Mouse (Mus musculus): ENCODE data around the gene Hlcs.

Gene Hlcs

DNA sequence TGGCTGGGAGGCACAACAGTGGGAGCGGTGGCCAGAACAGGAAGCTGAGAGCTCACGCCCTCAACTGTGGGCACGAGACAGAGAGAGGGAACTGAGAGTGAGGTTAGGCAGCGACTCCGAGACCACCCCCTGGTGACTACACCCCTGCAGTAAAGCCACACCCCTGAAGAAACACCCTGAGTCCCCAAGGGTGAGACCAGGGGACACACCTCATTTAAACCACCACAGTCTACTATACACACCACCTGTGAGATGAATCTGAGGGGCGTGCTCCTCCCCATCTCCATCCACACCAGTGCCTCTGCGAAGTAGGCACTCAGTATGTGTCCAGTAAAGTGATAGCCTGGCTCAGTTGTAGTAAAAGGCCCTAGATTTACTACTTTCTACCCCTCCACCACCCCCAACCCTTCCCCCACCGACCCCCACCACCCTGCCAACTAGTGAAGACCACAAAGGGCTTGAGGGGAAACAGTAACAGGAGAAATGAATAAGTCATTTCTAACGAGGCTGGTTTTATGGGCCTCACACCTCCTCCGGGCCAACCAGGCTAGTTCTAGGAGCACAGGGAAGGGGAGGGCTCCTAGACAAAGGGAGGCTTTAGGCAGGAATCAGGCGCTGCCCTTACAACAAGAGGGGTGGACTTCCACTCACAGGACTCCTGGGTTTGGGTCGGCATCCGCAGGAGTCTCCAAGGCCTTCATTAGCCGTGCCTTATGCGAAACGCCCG, 67.2 kb downstream of the Hlcs start:
- DNase-seq (ENCODE audit: low spot score in 2 of 2), result no peak

DNA sequence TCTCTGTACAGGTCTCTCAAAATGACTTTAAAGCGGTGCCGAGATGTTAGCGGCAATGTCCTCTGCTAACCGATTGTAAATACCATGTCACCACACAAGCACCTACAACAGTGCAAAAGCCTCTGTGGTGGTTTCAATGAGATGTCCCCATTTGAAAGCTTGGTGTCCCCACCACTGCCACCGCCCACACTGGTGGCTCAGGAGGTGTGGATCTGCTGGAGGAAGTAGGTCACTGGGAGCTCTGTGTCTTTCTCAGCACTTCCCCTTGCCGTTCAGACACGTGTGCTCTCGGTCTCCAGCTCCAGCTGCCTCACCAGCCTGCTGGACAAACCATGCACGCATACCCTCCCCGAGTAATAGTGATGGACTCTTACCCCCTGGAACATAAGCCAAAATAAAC, 72.2 kb downstream of the Hlcs start:
- no peak for DNase-seq (ENCODE audit: low spot score in 2 of 2)

- DNase-seq (ENCODE audit: low spot score in 2 of 2), result no peak
Observed at GRCm38 (mm10) chr16:94240190-94240589, 73.2 kb downstream of the Hlcs start.

- no peak for DNase-seq (ENCODE audit: low spot score in 2 of 2)
Observed at GRCm38 (mm10) chr16:94239567-94239966, 73.8 kb downstream of the Hlcs start.

GRCm38 (mm10) chr16:94239146-94239545, 74.2 kb downstream of the Hlcs start:
- no peak for DNase-seq (ENCODE audit: low spot score in 2 of 2)

GRCm38 (mm10) chr16:94237130-94237484, 76.3 kb downstream of the Hlcs start:
- DNase-seq (ENCODE audit: low spot score in 2 of 2), result no peak

- no peak for DNase-seq (ENCODE audit: low spot score in 2 of 2)
Observed at GRCm38 (mm10) chr16:94236226-94237129, 76.9 kb downstream of the Hlcs start.

DNA sequence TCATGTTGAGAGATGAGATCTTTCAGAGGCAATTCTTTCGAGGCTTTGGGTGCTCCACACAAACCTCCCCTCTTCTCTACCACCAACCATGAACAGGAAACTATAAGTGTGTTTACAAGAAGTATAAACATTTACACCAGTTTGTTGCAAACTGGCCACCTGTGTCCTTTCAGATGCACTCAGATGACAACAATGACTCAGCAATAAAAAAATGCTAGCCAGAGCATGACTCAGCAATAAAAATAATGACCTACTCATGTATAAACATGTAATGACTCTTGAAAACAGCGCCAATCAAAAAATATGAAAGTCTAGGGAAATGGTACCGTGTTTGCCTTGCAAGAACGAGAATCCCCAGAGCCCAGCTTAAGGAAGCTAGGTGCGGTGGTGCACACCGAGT, 77.7 kb downstream of the Hlcs start:
- DNase-seq (ENCODE audit: low spot score in 2 of 2), result no peak

DNA sequence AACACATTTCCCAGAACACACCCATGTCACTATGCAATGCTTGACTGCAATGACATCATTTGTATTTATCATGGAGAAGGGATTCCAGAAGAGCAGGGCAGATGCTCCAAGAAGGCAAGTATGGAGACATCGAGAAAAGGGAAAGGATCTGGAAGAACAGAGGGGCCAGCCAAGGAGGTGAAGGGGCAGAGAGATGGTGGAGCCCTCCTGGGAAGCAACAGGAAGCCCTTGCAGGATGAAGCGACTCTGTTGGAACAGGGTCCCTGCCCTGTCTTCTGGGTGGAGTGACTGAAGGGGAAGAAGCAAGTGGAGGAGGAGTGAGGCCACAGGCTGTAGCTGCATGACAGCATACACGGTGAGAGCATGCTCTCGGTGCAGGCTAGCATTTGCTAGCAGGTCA, 79.2 kb downstream of the Hlcs start:
- no peak for DNase-seq (ENCODE audit: low spot score in 2 of 2)

- DNase-seq (ENCODE audit: low spot score in 2 of 2), result no peak
Observed at GRCm38 (mm10) chr16:94230909-94231575, 82.3 kb downstream of the Hlcs start.

DNA sequence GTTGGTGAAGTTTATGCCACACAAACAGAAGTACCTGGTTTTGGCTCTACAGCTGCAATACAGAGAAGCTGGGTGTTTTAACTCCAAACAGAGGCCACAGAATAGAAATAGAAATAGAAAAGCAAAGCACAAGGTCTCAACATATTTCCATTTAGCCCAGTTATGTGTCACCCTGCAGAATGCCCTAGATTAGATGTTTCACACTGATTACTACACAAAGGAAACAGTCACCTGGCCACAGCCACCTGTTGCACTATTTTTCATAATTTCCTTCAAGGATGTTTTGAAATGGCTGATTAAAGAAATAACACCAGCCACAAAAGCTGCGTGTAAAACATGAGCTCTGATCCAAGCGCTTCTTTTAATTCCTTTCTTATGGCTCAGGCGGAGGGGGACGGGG, 82.9 kb downstream of the Hlcs start:
- DNase-seq (ENCODE audit: low spot score in 2 of 2), result no peak

DNA sequence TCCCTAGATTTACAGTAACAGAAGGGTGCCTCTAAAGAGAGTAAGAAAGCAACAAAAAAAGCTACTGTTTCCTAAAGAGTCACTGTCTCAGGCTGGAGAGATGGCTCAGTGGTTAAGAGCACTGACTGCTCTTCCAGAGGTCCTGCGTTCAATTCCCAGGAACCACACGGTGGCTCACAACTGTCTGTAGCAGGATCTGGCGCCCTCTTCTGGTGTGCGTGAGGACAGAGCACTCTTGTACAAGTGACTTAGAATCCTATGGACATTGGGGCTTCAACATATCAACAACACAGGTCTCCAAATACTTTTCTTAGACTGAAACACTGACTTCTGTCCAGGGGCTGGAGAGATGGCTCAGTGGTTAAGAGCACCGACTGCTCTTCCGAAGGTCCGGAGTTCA, 83.5 kb downstream of the Hlcs start:
- no peak for DNase-seq (ENCODE audit: low spot score in 2 of 2)

- DNase-seq (ENCODE audit: low spot score in 2 of 2), result no peak
Observed at GRCm38 (mm10) chr16:94228858-94229555, 84.4 kb downstream of the Hlcs start.

- peak in 1 of 2 experiments; percentile 5 for DNase-seq (ENCODE audit: low spot score in 2 of 2)
Observed at GRCm38 (mm10) chr16:94227328-94228018, 85.9 kb downstream of the Hlcs start.

- DNase-seq (ENCODE audit: low spot score in 2 of 2), result no peak
Observed at GRCm38 (mm10) chr16:94223363-94223720, 90.0 kb downstream of the Hlcs start.

DNA sequence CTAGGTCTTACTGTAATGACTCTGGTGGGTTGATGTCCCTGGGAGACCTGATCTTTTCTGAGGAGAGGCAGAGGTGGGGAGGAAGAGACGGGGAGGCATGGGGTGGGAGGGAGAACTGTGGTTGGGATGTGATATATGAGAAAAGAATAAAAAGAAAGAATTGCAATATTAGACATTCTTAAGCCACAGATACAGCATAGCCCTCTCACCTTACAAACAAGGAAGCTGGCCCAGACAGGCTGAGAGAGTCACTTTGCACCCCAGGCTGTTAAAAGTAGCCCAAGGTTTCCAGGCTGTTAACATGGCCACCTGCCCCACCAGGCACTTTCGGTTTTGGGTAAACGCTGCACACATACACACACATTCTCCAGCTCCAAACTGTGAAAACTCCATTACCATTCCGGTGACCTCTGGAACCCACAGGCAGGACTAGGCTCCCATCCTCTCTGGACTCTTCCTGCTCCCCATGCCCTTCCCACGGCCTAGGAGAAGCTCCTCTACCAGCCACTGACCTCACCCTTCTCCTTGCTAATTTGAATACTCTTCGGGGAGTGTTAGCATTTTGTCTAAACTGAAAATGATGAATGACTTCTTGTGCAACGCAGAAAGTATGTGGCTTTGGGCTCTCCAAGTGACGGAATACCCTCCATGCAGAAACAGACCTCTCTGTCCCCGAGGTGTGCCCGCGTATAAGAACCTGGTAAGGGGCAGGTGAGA, 90.6 kb downstream of the Hlcs start:
- no peak for DNase-seq (ENCODE audit: low spot score in 2 of 2)

GRCm38 (mm10) chr16:94210689-94211357, 102.5 kb downstream of the Hlcs start:
- DNase-seq (ENCODE audit: low spot score in 2 of 2), result no peak

DNA sequence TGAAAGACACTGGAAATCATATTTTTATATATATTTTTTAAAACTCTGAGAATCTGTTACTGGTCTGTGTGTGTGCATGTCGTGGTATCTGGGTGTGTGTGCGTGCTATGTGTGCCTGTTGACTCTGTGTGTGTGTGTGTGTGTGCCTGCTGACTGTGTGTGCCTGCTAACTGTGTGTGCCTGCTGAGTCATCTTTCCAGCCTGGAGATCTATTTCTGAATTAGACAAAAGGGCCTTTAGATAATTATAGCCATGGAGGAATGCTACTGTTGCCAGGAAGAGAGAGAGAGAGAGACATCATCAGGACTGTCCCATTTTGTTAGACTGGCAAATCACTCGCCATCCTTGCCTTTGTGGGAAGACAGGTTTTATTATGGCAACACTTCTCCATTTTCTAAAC, 103.7 kb downstream of the Hlcs start:
- DNase-seq (ENCODE audit: low spot score in 2 of 2), result no peak

DNA sequence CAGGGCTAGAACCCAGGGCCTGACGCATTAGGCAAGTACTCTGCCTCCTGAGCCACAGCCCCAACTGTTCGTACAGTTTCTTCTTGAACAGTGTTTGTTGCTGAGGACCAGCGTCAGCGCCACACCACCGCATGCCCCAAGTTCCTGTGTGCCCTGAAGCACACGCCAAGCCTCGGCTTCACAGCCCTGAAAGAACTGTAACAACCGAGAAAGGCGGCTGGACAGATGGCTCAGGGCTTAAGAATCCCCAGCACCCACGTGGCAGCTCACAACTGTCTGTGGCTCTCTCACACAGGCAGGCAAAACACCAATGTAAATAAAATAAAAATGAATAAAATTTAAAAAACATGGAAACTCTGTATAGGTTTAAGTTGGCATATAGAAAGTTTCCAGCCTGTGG, 104.5 kb downstream of the Hlcs start:
- DNase-seq (ENCODE audit: low spot score in 2 of 2), result no peak

- no peak for DNase-seq (ENCODE audit: low spot score in 2 of 2)
Observed at GRCm38 (mm10) chr16:94208152-94208551, 105.2 kb downstream of the Hlcs start.
